Mouse (Mus musculus): ENCODE measurements around the gene Olfr503.
"Not testable (repeated sequence)": the region's sequence is repeated elsewhere in the genome, so short reads cannot be mapped to it uniquely, and the experiment has no call there.

Gene Olfr503

DNA sequence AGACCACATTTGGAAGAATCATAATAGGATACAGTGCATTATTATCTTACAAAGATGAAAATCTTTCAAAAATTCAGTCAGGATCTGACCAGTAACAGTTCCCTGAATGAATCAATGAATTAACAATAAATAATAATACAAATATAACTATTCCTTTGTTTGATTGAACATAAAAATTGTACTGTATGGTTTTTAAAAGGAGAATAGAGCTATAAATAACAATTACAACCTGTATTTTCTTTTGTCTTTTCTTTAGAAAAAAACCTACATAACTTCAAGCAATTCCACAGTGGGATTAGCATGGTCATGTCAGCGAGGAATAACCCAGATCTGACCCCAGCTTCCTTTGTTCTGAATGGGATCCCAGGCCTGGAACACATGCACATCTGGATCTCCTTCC is at the start of gene Olfr503:
Olfr503 (plus strand) TSS at position 301 of the 400 bp plus-strand sequence.
- CTCF ChIA-PET = not testable (repeated sequence)

DNA sequence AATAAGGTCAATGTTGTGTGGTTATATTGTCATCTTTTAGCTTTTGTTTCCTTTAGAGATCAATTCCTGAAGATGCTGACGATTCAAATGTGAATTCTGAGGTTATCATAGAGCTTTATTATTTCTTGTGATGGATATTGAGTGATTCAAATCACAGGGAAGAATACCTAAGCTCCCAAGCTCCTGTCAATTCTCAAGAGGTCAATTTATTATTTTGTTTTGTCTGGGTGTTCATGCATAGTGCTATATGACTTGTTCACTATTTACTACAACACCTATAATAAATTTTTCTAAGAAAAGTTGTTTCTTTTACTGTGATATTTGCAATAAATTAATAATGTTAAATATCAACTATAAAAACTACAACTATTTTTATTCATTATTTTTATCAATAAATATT is 19.4 kb upstream of the Olfr503 start, which contains the start of gene Olfr502:
Olfr502 (minus strand) TSS at position 101 of the 400 bp plus-strand sequence.
- CTCF ChIA-PET = no interaction called here

GRCm38 (mm10) chr7:108542416-108542815 is 1.9 kb upstream of the Olfr503 start:
- CTCF ChIA-PET = no interaction called here

DNA sequence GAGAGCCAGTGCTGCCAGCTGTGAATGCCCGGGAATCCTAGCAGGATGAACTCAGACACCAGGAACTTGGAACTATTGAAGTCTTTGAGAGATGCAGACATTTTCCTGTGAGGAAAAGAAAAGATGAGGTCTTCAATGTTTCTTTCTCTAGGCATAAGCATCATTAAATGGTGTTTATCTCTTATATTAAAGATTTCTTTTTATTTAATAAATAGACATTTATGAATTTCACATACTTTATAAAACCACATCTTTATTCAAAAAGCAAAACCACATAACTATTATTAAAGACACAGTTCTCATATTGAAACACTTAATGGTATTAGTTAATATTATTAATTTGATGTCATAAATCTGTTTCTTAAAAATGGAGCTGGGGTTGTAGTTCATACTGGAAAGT is 21.4 kb downstream of the Olfr503 start, which contains the start of gene Olfr504:
Olfr504 (minus strand) TSS at position 101 of the 400 bp plus-strand sequence.
- CTCF ChIA-PET = no interaction called here

DNA sequence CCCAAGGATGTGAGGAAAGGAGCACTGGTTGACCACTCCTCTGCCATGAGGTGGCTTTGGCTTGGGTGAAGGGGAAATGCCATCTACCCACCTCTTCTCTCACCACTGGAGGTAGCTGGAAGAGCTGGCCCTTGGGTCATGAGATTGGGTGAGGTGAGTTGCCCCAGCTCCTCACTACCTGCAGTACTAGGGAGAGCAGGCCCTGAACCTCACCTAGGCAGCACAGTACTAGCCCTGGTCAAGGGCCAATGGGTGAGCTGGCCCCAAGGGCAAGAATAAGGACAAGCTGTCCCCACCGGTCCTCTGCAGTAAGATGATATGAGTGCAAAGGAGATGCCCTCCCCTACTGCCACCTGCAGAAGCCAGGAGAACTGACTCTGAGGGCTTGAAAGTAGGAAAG is 45.5 kb downstream of the Olfr503 start:
- CTCF ChIA-PET = no interaction called here
